Mouse (Mus musculus) E14TG2a.4 (cell line): Measurements from ENCODE around the gene Dpp8.

Experiments used
- CTCF ChIP-seq: conservative IDR thresholded peaks from 2 replicates; pipeline ENCODE4 v1.5.1; 2014; ENCODE audit warnings: low read length
- NANOG ChIP-seq: IDR thresholded peaks from 2 replicates; pipeline ENCODE4 v1.6.1; 2014; ENCODE audit warnings: borderline replicate concordance, low read length, mixed read lengths
- POU5F1 ChIP-seq: IDR thresholded peaks from 2 replicates; pipeline ENCODE4 v1.6.1; 2014; ENCODE audit warnings: low read length, borderline replicate concordance

DNA sequence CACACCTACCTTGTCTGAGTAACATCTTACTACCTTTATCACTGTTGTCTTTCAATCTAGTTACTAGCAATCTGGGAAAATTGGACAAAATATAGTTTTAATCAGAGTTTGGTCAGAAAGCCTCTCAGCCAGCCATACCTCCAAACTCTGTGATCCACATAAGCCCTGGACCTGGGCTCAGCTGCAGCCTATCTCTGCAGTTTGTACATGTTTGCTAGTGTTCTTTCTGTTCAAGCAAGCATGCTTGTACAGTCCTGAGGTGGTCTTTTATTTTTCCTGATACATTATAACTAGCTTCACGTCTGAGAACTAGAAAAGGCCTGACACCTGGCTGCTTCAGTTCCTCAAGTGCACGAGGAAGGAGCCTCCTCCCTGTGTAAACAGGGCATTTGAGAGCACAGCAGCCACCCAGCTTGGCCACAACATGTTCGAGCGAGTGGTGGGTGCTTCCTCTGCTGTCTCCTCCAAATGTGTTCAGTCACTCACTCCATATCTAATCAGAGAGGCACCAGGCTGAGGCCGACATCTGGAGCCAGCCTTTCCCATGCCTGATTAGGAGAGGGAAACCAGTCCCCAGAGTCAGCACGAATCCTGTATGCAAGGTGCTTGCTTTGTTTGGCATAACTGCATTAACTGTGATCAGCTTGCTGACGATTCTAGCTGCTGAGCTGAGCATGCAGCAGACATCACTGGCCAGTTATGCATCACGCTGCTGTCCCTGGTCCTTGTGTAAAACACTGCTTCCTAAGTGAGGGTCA lies 47.0 kb upstream of the Dpp8 start:
- TF ChIP-seq CTCF (no peak), NANOG (no peak), POU5F1 (no peak)
